Mouse (Mus musculus) E14TG2a.4 (cell line): ENCODE measurements around the gene Efcab3.
A peak's percentile ranks its signal among the peaks of the same experiment; 100 is the strongest.

Experiments
- H3K27me3 ChIP-seq: 2 replicates; pipeline ENCODE4 v1.6.1; 2014; ENCODE audit warnings: low read length, control low read depth; ENCODE audit not compliant: insufficient read depth
- H3K36me3 ChIP-seq: 2 replicates; pipeline ENCODE4 v1.6.1; 2014; ENCODE audit warnings: low read length, control low read depth; ENCODE audit not compliant: insufficient read depth
- H3K4me1 ChIP-seq: replicated peaks from 2 replicates; pipeline ENCODE4 v1.6.1; 2014; ENCODE audit warnings: low read depth, low read length, control low read depth
- H3K4me3 ChIP-seq: replicated peaks from 2 replicates; pipeline ENCODE4 v1.5.1; 2014; ENCODE audit warnings: mild to moderate bottlenecking, low read length
- H3K9me3 ChIP-seq: 2 replicates; pipeline ENCODE4 v1.6.1; 2014; ENCODE audit warnings: low read length, control low read depth
- CTCF ChIP-seq: conservative IDR thresholded peaks from 2 replicates; pipeline ENCODE4 v1.5.1; 2014; ENCODE audit warnings: low read length
- NANOG ChIP-seq: IDR thresholded peaks from 2 replicates; pipeline ENCODE4 v1.6.1; 2014; ENCODE audit warnings: borderline replicate concordance, low read length, mixed read lengths
- POU5F1 ChIP-seq: IDR thresholded peaks from 2 replicates; pipeline ENCODE4 v1.6.1; 2014; ENCODE audit warnings: low read length, borderline replicate concordance

Efcab3 gene

GRCm38 (mm10) chr11:105151226-105152016 is 88.0 kb downstream of the Efcab3 start:
- Histone ChIP-seq H3K4me3 (peak overlapping the region; percentile 3; the same call in 1 of the 2 replicates), H3K9me3 (no peaks in the 10 kb centered on the region), H3K36me3 (no peaks in the 10 kb centered on the region), H3K27me3 (0 out of 2 replicates have a peak, but pooled peaks cover 3% of the 10 kb centered on the region), H3K4me1 (peaks cover 66% of the 10 kb centered on the region)
- TF ChIP-seq CTCF = no peak
- TF ChIP-seq NANOG = no peak
- no peak for TF ChIP-seq POU5F1

- Histone ChIP-seq H3K9me3 (no peaks in the 10 kb centered on the region), H3K4me3 (0 out of 2 replicates have a peak overlapping the region, but pooled peaks have one; percentile 3), H3K4me1 (peaks cover 71% of the 10 kb centered on the region), H3K27me3 (0 out of 2 replicates have a peak, but pooled peaks cover 3% of the 10 kb centered on the region), H3K36me3 (no peaks in the 10 kb centered on the region)
- TF ChIP-seq NANOG (no peak), POU5F1 (no peak), CTCF (no peak)
Measured at GRCm38 (mm10) chr11:105152017-105152300, 88.6 kb downstream of the Efcab3 start.

- Histone ChIP-seq H3K9me3 (no peaks in the 10 kb centered on the region), H3K4me3 (peak overlapping the region; percentile 26; the same call in 1 of the 2 replicates), H3K27me3 (0 out of 2 replicates have a peak, but pooled peaks cover 3% of the 10 kb centered on the region), H3K4me1 (peaks cover 76% of the 10 kb centered on the region), H3K36me3 (no peaks in the 10 kb centered on the region)
- TF ChIP-seq NANOG (no peak), POU5F1 (no peak), CTCF (no peak)
Measured at GRCm38 (mm10) chr11:105152357-105152899, 89.0 kb downstream of the Efcab3 start.

- Histone ChIP-seq H3K27me3 (0 out of 2 replicates have a peak, but pooled peaks cover 3% of the 10 kb centered on the region), H3K9me3 (no peaks in the 10 kb centered on the region), H3K36me3 (no peaks in the 10 kb centered on the region), H3K4me3 (no peak overlapping the region; the same call in 1 of the 2 replicates), H3K4me1 (peaks cover 84% of the 10 kb centered on the region)
- TF ChIP-seq NANOG (no peak), CTCF (no peak), POU5F1 (no peak)
Measured at GRCm38 (mm10) chr11:105153068-105153833, 89.9 kb downstream of the Efcab3 start.

GRCm38 (mm10) chr11:105155915-105156314 is 92.5 kb downstream of the Efcab3 start:
- H3K36me3 ChIP-seq = no peaks in the 10 kb centered on the region
- H3K27me3 ChIP-seq = 0 out of 2 replicates have a peak, but pooled peaks cover 3% of the 10 kb centered on the region
- no peak for TF ChIP-seq POU5F1
- no peaks in the 10 kb centered on the region for H3K9me3 ChIP-seq
- H3K4me1 ChIP-seq = peaks cover 91% of the 10 kb centered on the region
- H3K4me3 ChIP-seq = no peak overlapping the region

GRCm38 (mm10) chr11:105156748-105157267 is 93.4 kb downstream of the Efcab3 start:
- Histone ChIP-seq H3K9me3 (no peaks in the 10 kb centered on the region), H3K27me3 (0 out of 2 replicates have a peak, but pooled peaks cover 3% of the 10 kb centered on the region), H3K4me3 (peak overlapping the region; percentile 65), H3K4me1 (peaks cover 91% of the 10 kb centered on the region), H3K36me3 (no peaks in the 10 kb centered on the region)
- TF ChIP-seq NANOG (no peak), POU5F1 (no peak), CTCF (no peak)

- TF ChIP-seq CTCF = no peak
- TF ChIP-seq NANOG = no peak
- TF ChIP-seq POU5F1 = no peak
- Histone ChIP-seq H3K4me3 (no peak overlapping the region), H3K4me1 (peaks cover 91% of the 10 kb centered on the region), H3K9me3 (no peaks in the 10 kb centered on the region), H3K27me3 (0 out of 2 replicates have a peak, but pooled peaks cover 3% of the 10 kb centered on the region), H3K36me3 (no peaks in the 10 kb centered on the region)
Measured at GRCm38 (mm10) chr11:105158047-105158446, 94.7 kb downstream of the Efcab3 start.
